Mouse (Mus musculus): Measurements from ENCODE around the gene Robo2. TPM values are rescaled to one million over a fixed set of nuclear protein-coding genes. Genes with fewer than 3 reads are reported as not detected.

Gene Robo2
- polyA plus RNA-seq, 1 experiment: 4.2 TPM

DNA sequence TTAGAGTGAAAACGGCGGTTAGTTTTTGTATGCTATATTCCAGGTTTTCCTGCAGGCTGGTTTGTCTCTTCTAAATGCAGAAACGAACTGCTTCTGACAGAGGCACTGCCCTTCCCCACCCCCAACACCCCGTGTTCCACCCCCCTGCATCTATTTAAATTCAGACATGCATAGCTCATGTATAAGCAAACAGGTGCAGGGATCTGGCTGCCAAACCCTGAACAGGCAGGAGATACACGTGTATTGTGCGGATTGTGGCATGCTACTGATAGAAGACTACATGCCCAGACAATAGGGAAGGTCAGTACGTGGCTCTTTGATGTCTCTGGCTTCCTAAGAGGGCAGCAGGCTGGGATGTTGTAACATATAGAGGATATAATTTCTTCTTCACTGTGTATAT, 95.5 kb downstream of the Robo2 start:
- no peaks in the 10 kb centered on the region for H3K27me3 ChIP-seq (ENCODE audit: control insufficient read depth, insufficient read depth, insufficient read length)

DNA sequence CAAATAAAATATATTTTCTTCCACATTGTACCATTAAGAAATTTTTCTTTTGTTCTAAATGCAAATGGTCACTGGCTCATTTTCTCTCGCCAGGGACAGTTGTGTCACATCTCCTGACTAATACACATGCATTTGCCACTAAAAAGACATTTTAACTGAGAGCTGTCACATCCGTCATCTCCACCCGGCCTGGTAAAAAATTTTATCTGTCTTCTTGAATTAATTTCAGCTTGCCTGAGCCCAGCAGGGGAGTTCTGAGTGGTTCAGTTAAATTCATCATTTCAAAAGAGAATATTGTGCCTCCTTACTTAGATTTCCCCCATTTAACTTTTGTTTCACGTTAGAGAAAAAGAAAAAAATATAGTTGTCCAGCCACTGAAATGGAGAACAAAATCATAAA, 98.4 kb downstream of the Robo2 start:
- Histone ChIP-seq H3K36me3 (ENCODE audit: control insufficient read depth, insufficient read depth) (no peaks in the 10 kb centered on the region), H3K79me3 (ENCODE audit: low read depth) (no peaks in the 10 kb centered on the region), H3K27me3 (ENCODE audit: control insufficient read depth, insufficient read depth, insufficient read length) (no peaks in the 10 kb centered on the region), H3K79me2 (ENCODE audit: control insufficient read depth, insufficient read depth) (no peaks in the 10 kb centered on the region), H3K4me3 (ENCODE audit: insufficient read depth, poor library complexity, severe bottlenecking) (no peak overlapping the region), H3ac (ENCODE audit: control insufficient read depth, insufficient read length, low read depth) (no peak overlapping the region)
- TF ChIP-seq CEBPB (IDR thresholded peaks at IDR 0.05; ENCODE audit: low read depth): no peak
- TF ChIP-seq CTCF (IDR thresholded peaks at IDR 0.05; ENCODE audit: control insufficient read depth, insufficient read depth, insufficient read length): no peak
- TF ChIP-seq USF1 (IDR thresholded peaks at IDR 0.05; ENCODE audit: low read depth): no peak
- no peak for TF ChIP-seq MAX (IDR thresholded peaks at IDR 0.05)
- no peak for TF ChIP-seq MYOD1 (IDR thresholded peaks at IDR 0.05; ENCODE audit: control insufficient read depth, insufficient read length, low read depth)
- no peak for TF ChIP-seq MYOG (IDR thresholded peaks at IDR 0.05; ENCODE audit: control insufficient read depth, extremely low read depth, insufficient read length)
- TF ChIP-seq FOSL1 (IDR thresholded peaks at IDR 0.05; ENCODE audit: insufficient read depth, low read length, poor library complexity, severe bottlenecking): no peak

More for the DNA sequence above, 95.5 kb downstream of the Robo2 start:
- no peak for TF ChIP-seq MYOD1 (IDR thresholded peaks at IDR 0.05; ENCODE audit: control insufficient read depth, insufficient read length, low read depth)
- TF ChIP-seq CEBPB (IDR thresholded peaks at IDR 0.05; ENCODE audit: low read depth): no peak
- TF ChIP-seq MAX (IDR thresholded peaks at IDR 0.05): no peak
- no peaks in the 10 kb centered on the region for H3K79me3 ChIP-seq (ENCODE audit: low read depth)
- no peak overlapping the region for H3ac ChIP-seq (ENCODE audit: control insufficient read depth, insufficient read length, low read depth)
- no peak overlapping the region for H3K4me3 ChIP-seq (ENCODE audit: insufficient read depth, poor library complexity, severe bottlenecking)
- H3K36me3 ChIP-seq (ENCODE audit: control insufficient read depth, insufficient read depth): no peaks in the 10 kb centered on the region
- no peaks in the 10 kb centered on the region for H3K79me2 ChIP-seq (ENCODE audit: control insufficient read depth, insufficient read depth)

DNA sequence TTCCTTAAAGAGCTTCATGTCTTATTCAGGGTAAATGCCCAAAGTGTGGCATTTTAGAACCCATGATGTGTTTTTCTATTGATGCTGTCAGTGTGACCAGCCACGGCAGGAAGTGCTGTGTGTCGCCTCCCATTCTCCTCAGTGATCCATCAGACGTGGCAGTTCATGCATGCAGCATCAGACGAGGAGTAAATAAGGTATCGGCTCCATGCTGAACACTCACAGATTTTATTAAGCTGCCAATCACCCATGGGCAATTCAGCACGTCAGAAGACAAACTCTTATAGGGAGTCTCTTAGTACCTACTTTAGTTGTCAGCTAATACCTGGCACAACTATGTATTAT, 104.1 kb downstream of the Robo2 start:
- Histone ChIP-seq H3ac (ENCODE audit: control insufficient read depth, insufficient read length, low read depth) (no peak overlapping the region), H3K79me3 (ENCODE audit: low read depth) (no peaks in the 10 kb centered on the region), H3K27me3 (ENCODE audit: control insufficient read depth, insufficient read depth, insufficient read length) (no peaks in the 10 kb centered on the region), H3K79me2 (ENCODE audit: control insufficient read depth, insufficient read depth) (no peaks in the 10 kb centered on the region), H3K36me3 (ENCODE audit: control insufficient read depth, insufficient read depth) (no peaks in the 10 kb centered on the region), H3K4me3 (ENCODE audit: insufficient read depth, poor library complexity, severe bottlenecking) (no peak overlapping the region)
- no peak for TF ChIP-seq MYOD1 (IDR thresholded peaks at IDR 0.05; ENCODE audit: control insufficient read depth, insufficient read length, low read depth)
- no peak for TF ChIP-seq MAX (IDR thresholded peaks at IDR 0.05)
- no peak for TF ChIP-seq FOSL1 (IDR thresholded peaks at IDR 0.05; ENCODE audit: insufficient read depth, low read length, poor library complexity, severe bottlenecking)
- no peak for TF ChIP-seq CEBPB (IDR thresholded peaks at IDR 0.05; ENCODE audit: low read depth)
- no peak for TF ChIP-seq CTCF (IDR thresholded peaks at IDR 0.05; ENCODE audit: control insufficient read depth, insufficient read depth, insufficient read length)
- TF ChIP-seq USF1 (IDR thresholded peaks at IDR 0.05; ENCODE audit: low read depth): no peak
- TF ChIP-seq MYOG (IDR thresholded peaks at IDR 0.05; ENCODE audit: control insufficient read depth, extremely low read depth, insufficient read length): no peak

DNA sequence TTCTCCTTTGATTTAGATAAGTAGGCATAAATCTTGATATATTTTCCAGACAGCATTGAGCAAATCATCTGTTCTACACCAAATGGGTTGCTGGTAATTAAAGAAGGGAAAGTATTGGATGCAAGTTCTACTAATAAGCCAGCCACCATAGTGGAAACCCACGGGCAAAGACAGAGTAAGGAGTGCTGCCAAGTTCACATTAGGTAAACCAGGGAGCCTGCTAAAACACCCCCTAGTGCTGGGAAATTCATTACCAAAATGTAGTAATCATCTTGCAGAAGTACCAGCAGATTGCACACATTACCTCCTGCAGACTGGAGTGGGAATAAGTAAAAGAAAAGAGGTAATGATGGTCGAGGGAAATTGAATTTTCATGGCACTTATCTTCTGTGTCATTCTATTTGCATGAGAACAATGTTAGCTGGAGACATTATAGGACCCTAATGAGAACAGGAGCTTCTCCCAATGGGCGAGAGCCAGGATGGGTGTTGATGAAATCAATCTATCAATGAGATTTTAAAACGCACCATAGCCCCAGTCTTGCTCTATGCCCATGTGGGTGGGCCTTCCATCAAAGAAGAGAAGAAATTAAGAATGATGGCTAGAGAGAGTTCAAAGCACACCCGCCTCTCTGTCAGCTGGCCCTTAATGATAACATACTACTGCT, 104.6 kb downstream of the Robo2 start:
- Histone ChIP-seq H3K4me3 (ENCODE audit: insufficient read depth, poor library complexity, severe bottlenecking) (no peak overlapping the region), H3K36me3 (ENCODE audit: control insufficient read depth, insufficient read depth) (no peaks in the 10 kb centered on the region), H3K27me3 (ENCODE audit: control insufficient read depth, insufficient read depth, insufficient read length) (no peaks in the 10 kb centered on the region), H3K79me3 (ENCODE audit: low read depth) (no peaks in the 10 kb centered on the region), H3K79me2 (ENCODE audit: control insufficient read depth, insufficient read depth) (no peaks in the 10 kb centered on the region), H3ac (ENCODE audit: control insufficient read depth, insufficient read length, low read depth) (no peak overlapping the region)
- no peak for TF ChIP-seq MAX (IDR thresholded peaks at IDR 0.05)
- no peak for TF ChIP-seq USF1 (IDR thresholded peaks at IDR 0.05; ENCODE audit: low read depth)
- TF ChIP-seq MYOG (IDR thresholded peaks at IDR 0.05; ENCODE audit: control insufficient read depth, extremely low read depth, insufficient read length): no peak
- TF ChIP-seq FOSL1 (IDR thresholded peaks at IDR 0.05; ENCODE audit: insufficient read depth, low read length, poor library complexity, severe bottlenecking): no peak
- TF ChIP-seq CEBPB (IDR thresholded peaks at IDR 0.05; ENCODE audit: low read depth): no peak
- TF ChIP-seq MYOD1 (IDR thresholded peaks at IDR 0.05; ENCODE audit: control insufficient read depth, insufficient read length, low read depth): no peak
- TF ChIP-seq CTCF (IDR thresholded peaks at IDR 0.05; ENCODE audit: control insufficient read depth, insufficient read depth, insufficient read length): no peak

DNA sequence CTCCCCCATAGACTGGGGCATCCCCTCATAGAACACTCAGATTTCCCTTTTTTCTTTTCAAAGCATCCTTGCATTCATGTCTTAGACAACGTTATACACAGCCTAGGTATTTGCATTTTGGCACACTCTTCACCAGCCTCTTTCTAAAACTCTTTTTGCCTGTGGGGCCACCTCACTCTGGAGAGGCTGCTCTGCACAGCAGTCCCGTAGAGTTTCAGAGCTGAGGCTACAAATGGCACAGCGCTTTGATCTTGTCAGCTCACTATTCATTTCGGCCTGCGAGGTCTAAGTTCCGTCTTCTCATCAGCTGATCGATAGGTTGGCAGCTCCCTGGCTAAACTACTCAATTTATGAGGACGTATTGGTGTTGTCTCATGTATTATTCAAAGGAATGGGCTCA, 123.7 kb downstream of the Robo2 start:
- TF ChIP-seq CEBPB (IDR thresholded peaks at IDR 0.05; ENCODE audit: low read depth) (no peak), MYOD1 (IDR thresholded peaks at IDR 0.05; ENCODE audit: control insufficient read depth, insufficient read length, low read depth) (no peak)
- Histone ChIP-seq H3K4me3 (ENCODE audit: insufficient read depth, poor library complexity, severe bottlenecking) (no peak overlapping the region), H3K27me3 (ENCODE audit: control insufficient read depth, insufficient read depth, insufficient read length) (no peaks in the 10 kb centered on the region)

DNA sequence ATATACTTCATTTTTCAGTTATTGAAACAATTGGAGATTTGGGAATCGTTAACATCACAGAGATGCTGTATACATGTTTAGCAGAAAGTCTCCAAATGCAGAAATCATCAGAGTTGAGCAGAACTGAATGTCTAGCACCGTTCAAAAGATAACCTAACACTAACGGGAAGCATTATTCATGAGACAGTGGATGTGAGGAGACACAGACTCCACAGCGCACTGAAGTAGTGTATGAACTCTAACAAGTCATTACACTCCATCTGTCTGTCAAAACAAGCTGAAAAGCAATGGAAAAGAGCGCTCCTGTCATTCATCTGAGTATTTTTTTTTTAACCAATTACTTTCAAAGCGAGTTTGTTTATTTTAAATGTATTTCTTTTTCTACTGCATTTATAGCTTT, 129.1 kb downstream of the Robo2 start:
- no peak overlapping the region for H3K4me3 ChIP-seq (ENCODE audit: insufficient read depth, poor library complexity, severe bottlenecking)
- no peak overlapping the region for H3ac ChIP-seq (ENCODE audit: control insufficient read depth, insufficient read length, low read depth)
- H3K36me3 ChIP-seq (ENCODE audit: control insufficient read depth, insufficient read depth): no peaks in the 10 kb centered on the region
- no peaks in the 10 kb centered on the region for H3K79me3 ChIP-seq (ENCODE audit: low read depth)
- no peaks in the 10 kb centered on the region for H3K79me2 ChIP-seq (ENCODE audit: control insufficient read depth, insufficient read depth)
- no peak for TF ChIP-seq CTCF (IDR thresholded peaks at IDR 0.05; ENCODE audit: control insufficient read depth, insufficient read depth, insufficient read length)
- no peak for TF ChIP-seq CEBPB (IDR thresholded peaks at IDR 0.05; ENCODE audit: low read depth)
- no peak for TF ChIP-seq MYOD1 (IDR thresholded peaks at IDR 0.05; ENCODE audit: control insufficient read depth, insufficient read length, low read depth)
- no peak for TF ChIP-seq MYOG (IDR thresholded peaks at IDR 0.05; ENCODE audit: control insufficient read depth, extremely low read depth, insufficient read length)
- no peak for TF ChIP-seq USF1 (IDR thresholded peaks at IDR 0.05; ENCODE audit: low read depth)
- TF ChIP-seq FOSL1 (IDR thresholded peaks at IDR 0.05; ENCODE audit: insufficient read depth, low read length, poor library complexity, severe bottlenecking): no peak
- TF ChIP-seq MAX (IDR thresholded peaks at IDR 0.05): no peak
- H3K27me3 ChIP-seq (ENCODE audit: control insufficient read depth, insufficient read depth, insufficient read length): no peaks in the 10 kb centered on the region

More for the DNA sequence above, 123.7 kb downstream of the Robo2 start:
- Histone ChIP-seq H3K79me3 (ENCODE audit: low read depth) (no peaks in the 10 kb centered on the region), H3K79me2 (ENCODE audit: control insufficient read depth, insufficient read depth) (no peaks in the 10 kb centered on the region), H3ac (ENCODE audit: control insufficient read depth, insufficient read length, low read depth) (no peak overlapping the region), H3K36me3 (ENCODE audit: control insufficient read depth, insufficient read depth) (no peaks in the 10 kb centered on the region)
